ENCODE assay signal across 8 mouse cellular contexts in genomic region chr4:141720761-141721523, GRCm38 (mm10). TPM values are rescaled to one million over a fixed set of nuclear protein-coding genes. Genes with fewer than 3 reads are reported as not detected.
A peak's percentile ranks its signal among the peaks of the same experiment; 100 is the strongest.
DNase-seq lines count a peak whose midpoint lies in the region; ATAC-seq and TF ChIP-seq lines count a peak whose summit lies in the region.

No protein-coding gene starts in this region.

- H3K4me1 ChIP-seq in heart, embryonic 14.5 days (ENCODE audit: control insufficient read depth in 2 of 2, insufficient read depth in 2 of 2, low read length in 2 of 2): peaks cover 7 to 33% of the 10 kb centered on the region in 2 experiments
- peaks cover 9% of the 10 kb centered on the region; the same call in 1 of the 2 replicates for H3K4me1 ChIP-seq in embryonic fibroblast, embryonic 13.5 days (ENCODE audit: control insufficient read depth, insufficient read depth, low read length)
- H3K4me1 ChIP-seq in liver, embryonic 15.5 days (replicated peaks): peaks cover 84% of the 10 kb centered on the region

- peak overlapping the region in 1 of 2 experiments; percentile 95; a peak in 1 of 4 replicates for H3K4me3 ChIP-seq in heart, embryonic 14.5 days (ENCODE audit: control insufficient read depth in 1 of 2, insufficient read depth in 1 of 2, low read depth in 1 of 2, low read length in 2 of 2)
- H3K4me3 ChIP-seq in embryonic fibroblast, embryonic 13.5 days (ENCODE audit: insufficient read depth, low read length): peak overlapping the region; percentile 3
- H3K4me3 ChIP-seq in liver, embryonic 15.5 days (replicated peaks): peak overlapping the region; percentile 100

- TF ChIP-seq POLR2A in embryonic fibroblast, embryonic 13.5 days (IDR thresholded peaks at IDR 0.05; ENCODE audit: low read depth, low read length): no peak

- no peak for ATAC-seq in heart, embryonic 14.5 days (ENCODE audit: insufficient number of reproducible peaks, insufficient read depth, low FRiP score, low read depth)
- no peak for ATAC-seq in liver, embryonic 15.5 days (ENCODE audit: insufficient read depth)

- peaks cover 15% of the 10 kb centered on the region for H3K36me3 ChIP-seq in heart, embryonic 14.5 days (ENCODE audit: control insufficient read depth, insufficient read depth, low read length)
- peaks cover 46% of the 10 kb centered on the region for H3K36me3 ChIP-seq in liver, embryonic 15.5 days (replicated peaks)

- no peak for DNase-seq in heart, adult 11 months
- DNase-seq in B cell, adult 2 months: peak; percentile 29 to 33
- no peak for DNase-seq in ovary, postnatal 10 days (ENCODE audit: low spot score)
- no peak for DNase-seq in MN1 (ENCODE audit: low spot score)
- DNase-seq in layer of hippocampus, postnatal 36 days: no peak

- H3K4me2 ChIP-seq in heart, embryonic 14.5 days (ENCODE audit: low read length): peak overlapping the region; percentile 89
- peak overlapping the region; percentile 94 for H3K4me2 ChIP-seq in liver, embryonic 15.5 days

- H3K27ac ChIP-seq in heart, embryonic 14.5 days (replicated peaks in 1 of 2; ENCODE audit: control insufficient read depth in 1 of 2, insufficient read depth in 1 of 2, low read depth in 2 of 2, low read length in 2 of 2): peak overlapping the region; percentile 51 to 65; a peak in 3 of 4 replicates
- H3K27ac ChIP-seq in embryonic fibroblast, embryonic 13.5 days (ENCODE audit: insufficient read depth, low read length): peak overlapping the region; percentile 1; the same call in 1 of the 2 replicates
- peak overlapping the region; percentile 98 for H3K27ac ChIP-seq in liver, embryonic 15.5 days (replicated peaks)

- WGBS in heart, embryonic 14.5 days: 55% methylated on average over 6 of the region's 6 CpGs
- WGBS in liver, embryonic 15.5 days (ENCODE audit: insufficient replicate concordance): 58% methylated on average over 6 of the region's 6 CpGs

- H3K9ac ChIP-seq in heart, embryonic 14.5 days (ENCODE audit: low read length): peak overlapping the region; percentile 99; the same call in 1 of the 2 replicates
- H3K9ac ChIP-seq in liver, embryonic 15.5 days: peak overlapping the region; percentile 99

- no peaks in the 10 kb centered on the region for H3K27me3 ChIP-seq in heart, embryonic 14.5 days (ENCODE audit: control insufficient read depth, insufficient read depth, low read length)
- H3K27me3 ChIP-seq in liver, embryonic 15.5 days: no peaks in the 10 kb centered on the region

- TF ChIP-seq CTCF in embryonic fibroblast, embryonic 13.5 days (IDR thresholded peaks at IDR 0.05; ENCODE audit: borderline replicate concordance, insufficient read depth, low read length): no peak

- H3K9me3 ChIP-seq in heart, embryonic 14.5 days (ENCODE audit: control insufficient read depth, low read length): 0 out of 2 replicates have a peak, but pooled peaks cover 3% of the 10 kb centered on the region
- H3K9me3 ChIP-seq in liver, embryonic 15.5 days (replicated peaks): no peaks in the 10 kb centered on the region

RNA-seq across cellular contexts. Expression of gene Ddi2, which starts 2.3 kb away (rescaled TPM):
- 12.0 and 12.1 TPM in 2 replicates for polyA plus RNA-seq in heart, embryonic 14.5 days (2014; fragmentation: Nextera tagmentation; extraction: Ambion mirVana)
- 27.6 and 30.9 TPM in 2 replicates for polyA plus RNA-seq in embryonic fibroblast, embryonic 13.5 days (2011; ENCODE audit: insufficient read length, low read depth, missing spikeins)
- polyA plus RNA-seq in liver, embryonic 15.5 days (2015; fragmentation: Nextera tagmentation; extraction: Ambion mirVana): 14.8 and 17.2 TPM in 2 replicates
- 10 to 100 TPM; 45.1 to 46.9 TPM for total RNA-seq in layer of hippocampus, postnatal 36 days (2021)

RNA-seq across cellular contexts. Expression of gene Agmat, which starts 25.5 kb away (rescaled TPM):
- 1.1 and 1.4 TPM in 2 replicates for polyA plus RNA-seq in heart, embryonic 14.5 days (2014; fragmentation: Nextera tagmentation; extraction: Ambion mirVana)
- not detected in 2 replicates for polyA plus RNA-seq in embryonic fibroblast, embryonic 13.5 days (2011; ENCODE audit: insufficient read length, low read depth, missing spikeins)
- polyA plus RNA-seq in liver, embryonic 15.5 days (2015; fragmentation: Nextera tagmentation; extraction: Ambion mirVana): 20.5 and 26.2 TPM in 2 replicates
- under 1 TPM in 1 of 2 experiments, not detected in 1; 0.32 TPM for total RNA-seq in layer of hippocampus, postnatal 36 days (2021)

RNA-seq across cellular contexts. Expression of gene Rsc1a1, which starts 35.5 kb away (rescaled TPM):
- 0.72 and 2.1 TPM in 2 replicates for polyA plus RNA-seq in heart, embryonic 14.5 days (2014; fragmentation: Nextera tagmentation; extraction: Ambion mirVana)
- polyA plus RNA-seq in embryonic fibroblast, embryonic 13.5 days (2011; ENCODE audit: insufficient read length, low read depth, missing spikeins): 5.1 and 5.3 TPM in 2 replicates
- 1.2 TPM in 1 of 2 replicates, not detected in the other for polyA plus RNA-seq in liver, embryonic 15.5 days (2015; fragmentation: Nextera tagmentation; extraction: Ambion mirVana)
- total RNA-seq in layer of hippocampus, postnatal 36 days (2021): not detected

RNA-seq across cellular contexts. Expression of gene Plekhm2, which starts 56.2 kb away (rescaled TPM):
- polyA plus RNA-seq in heart, embryonic 14.5 days (2014; fragmentation: Nextera tagmentation; extraction: Ambion mirVana): 6.6 and 7.8 TPM in 2 replicates
- polyA plus RNA-seq in embryonic fibroblast, embryonic 13.5 days (2011; ENCODE audit: insufficient read length, low read depth, missing spikeins): 22.5 and 29.8 TPM in 2 replicates
- polyA plus RNA-seq in liver, embryonic 15.5 days (2015; fragmentation: Nextera tagmentation; extraction: Ambion mirVana): 1.1 and 2.0 TPM in 2 replicates
- 10 to 100 TPM; 67.4 to 81.7 TPM for total RNA-seq in layer of hippocampus, postnatal 36 days (2021)

Comparison
In these comparisons a context has a peak if more than half of its experiments do, and no peak if none do; other contexts are left out.
1. H3K27ac ChIP-seq: peak in every context shown above with its lines; median percentile 98 in liver, embryonic 15.5 days; 58 in heart, embryonic 14.5 days; 1 in embryonic fibroblast, embryonic 13.5 days.
2. DNase-seq: peak in B cell, adult 2 months (2 of 2); none in heart, adult 11 months (single experiment), ovary, postnatal 10 days (single experiment), MN1 (single experiment) and layer of hippocampus, postnatal 36 days (0 of 2).